ENCODE assay signal across 18 mouse cellular contexts in the genomic region with DNA sequence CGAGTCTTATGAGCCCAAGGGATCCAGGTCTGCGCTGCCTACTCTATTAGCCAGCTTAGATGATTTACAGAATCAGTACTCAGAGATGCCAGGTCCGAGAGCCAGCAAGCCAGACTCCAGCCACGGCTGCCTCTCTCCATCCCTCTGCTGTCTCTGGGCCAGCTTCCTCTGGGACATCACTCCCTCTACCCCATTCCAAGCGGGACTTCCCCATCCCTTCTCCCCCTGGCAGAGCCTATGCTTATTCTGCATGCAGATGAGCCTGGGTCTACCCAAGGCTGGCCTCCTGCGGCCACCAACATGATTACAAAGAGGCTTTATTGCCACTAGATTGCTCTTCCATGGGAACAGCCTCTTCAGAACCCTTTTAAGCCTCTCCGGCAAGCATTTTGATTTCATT.
DNase-seq lines count a peak whose midpoint lies in the region; ATAC-seq and TF ChIP-seq lines count a peak whose summit lies in the region.
"Had no signal": no experiment of that assay in that cellular context is flagged by ENCODE, and none has a peak within 500 bp of the region (broad histone marks: within the 10 kb centered on the region; RNA-seq: fewer than 3 reads in every experiment).

No protein-coding gene starts in this region.

- no peaks in the 10 kb centered on the region; the same call in 1 of the 2 replicates for H3K27me3 ChIP-seq in midbrain, postnatal 0 days (ENCODE audit: insufficient read depth, low read length)
- H3K27me3 ChIP-seq: embryonic facial prominence, embryonic 12.5 days had no signal

- no peaks in the 10 kb centered on the region for H3K36me3 ChIP-seq in midbrain, postnatal 0 days (ENCODE audit: insufficient read depth, low read length)
- H3K36me3 ChIP-seq: embryonic facial prominence, embryonic 12.5 days; heart, embryonic 10.5 days had no signal

- peak; percentile 41 for DNase-seq in cerebellum, adult 11-12 months
- DNase-seq in cerebellum, adult 9-10 months = no peak
- DNase-seq in layer of hippocampus, adult 2 months (ENCODE audit: low spot score in 2 of 2) = peak in 1 of 2 experiments; percentile 23
- DNase-seq in layer of hippocampus, adult 18-20 months (ENCODE audit: low spot score in 2 of 2) = no peak
- DNase-seq in cerebellum, postnatal 14 days = peak; percentile 52 to 58
- peak; percentile 72 for DNase-seq in midbrain, postnatal 0 days (ENCODE audit: low spot score)
- DNase-seq in urinary bladder, postnatal 14 days (ENCODE audit: low spot score) = no peak
- DNase-seq: adrenal gland, adult 2 months; gastrocnemius, postnatal 25 days; heart, postnatal 10 days; layer of hippocampus, postnatal 36 days; lung, adult 18-20 months; lung, postnatal 36 days; right cerebral cortex, postnatal 4 days; thymus, postnatal 36 days had no signal

- no peak overlapping the region for H3K4me3 ChIP-seq in layer of hippocampus, adult 2 months
- no peak overlapping the region for H3K4me3 ChIP-seq in midbrain, postnatal 0 days (ENCODE audit: low read depth, low read length)
- H3K4me3 ChIP-seq: embryonic facial prominence, embryonic 12.5 days; heart, embryonic 10.5 days had no signal

- ATAC-seq in midbrain, postnatal 0 days (ENCODE audit: low FRiP score) = no peak
- ATAC-seq in frontal cortex, adult (ENCODE audit: low TSS enrichment) = no peak

- no peak overlapping the region for H3K9ac ChIP-seq in midbrain, postnatal 0 days (replicated peaks; ENCODE audit: low read length, poor library complexity, severe bottlenecking)
- H3K9ac ChIP-seq: embryonic facial prominence, embryonic 12.5 days had no signal

- H3K4me1 ChIP-seq in midbrain, postnatal 0 days (ENCODE audit: insufficient read depth, low read length) = no peaks in the 10 kb centered on the region
- H3K4me1 ChIP-seq: embryonic facial prominence, embryonic 12.5 days; heart, embryonic 10.5 days had no signal

- WGBS in midbrain, postnatal 0 days = 39% methylated on average over 7 of the region's 7 CpGs

- no peak overlapping the region for H3K27ac ChIP-seq in layer of hippocampus, adult 2 months
- H3K27ac ChIP-seq in midbrain, postnatal 0 days (ENCODE audit: low read depth, low read length) = no peak overlapping the region
- H3K27ac ChIP-seq: embryonic facial prominence, embryonic 12.5 days; heart, embryonic 10.5 days had no signal

- H3K4me2 ChIP-seq in midbrain, postnatal 0 days (ENCODE audit: low read depth, low read length, poor library complexity, severe bottlenecking) = no peak overlapping the region
- H3K4me2 ChIP-seq: embryonic facial prominence, embryonic 12.5 days had no signal

- H3K9me3 ChIP-seq in midbrain, postnatal 0 days (ENCODE audit: low read length) = no peaks in the 10 kb centered on the region
- H3K9me3 ChIP-seq: embryonic facial prominence, embryonic 12.5 days; heart, embryonic 10.5 days had no signal

- TF ChIP-seq CTCF in layer of hippocampus, adult 2 months (conservative IDR thresholded peaks at IDR 0.05) = peak; percentile 38; the same call in 1 of the 2 replicates
- TF ChIP-seq CTCF in midbrain, postnatal 0 days (IDR thresholded peaks at IDR 0.05) = peak; percentile 40

Comparison
In these comparisons a context has a peak if more than half of its experiments do, and no peak if none do; other contexts are left out.
1. DNase-seq: peak in cerebellum, adult 11-12 months (single experiment), cerebellum, postnatal 14 days (2 of 2) and midbrain, postnatal 0 days (single experiment); none in cerebellum, adult 9-10 months (single experiment), layer of hippocampus, adult 18-20 months (0 of 2) and urinary bladder, postnatal 14 days (single experiment).